27 mouse cellular contexts compared by ENCODE assay signal in genomic region chr5:31758310-31759091, GRCm38 (mm10).
DNase-seq lines count a peak whose midpoint lies in the region; ATAC-seq lines count a peak whose summit lies in the region.
"Had no signal": no experiment of that assay in that cellular context is flagged by ENCODE, and none has a peak within 500 bp of the region (broad histone marks: within the 10 kb centered on the region; RNA-seq: fewer than 3 reads in every experiment).

No protein-coding gene starts in this region.

- no peak overlapping the region for H3K4me2 ChIP-seq in embryonic facial prominence, embryonic 13.5 days
- H3K4me2 ChIP-seq in embryonic facial prominence, embryonic 14.5 days (ENCODE audit: low read depth, low read length), result no peak overlapping the region
- H3K4me2 ChIP-seq: heart, embryonic 15.5 days; hindbrain, embryonic 12.5 days; limb, embryonic 15.5 days; liver, embryonic 13.5 days; midbrain, embryonic 15.5 days; neural tube, embryonic 12.5 days had no signal

- H3K36me3 ChIP-seq in embryonic facial prominence, embryonic 13.5 days, result no peaks in the 10 kb centered on the region
- H3K36me3 ChIP-seq in embryonic facial prominence, embryonic 10.5 days (replicated peaks), result no peaks in the 10 kb centered on the region
- no peaks in the 10 kb centered on the region for H3K36me3 ChIP-seq in embryonic facial prominence, embryonic 14.5 days (ENCODE audit: control insufficient read depth, insufficient read depth, low read length)
- H3K36me3 ChIP-seq: heart, embryonic 15.5 days; hindbrain, embryonic 12.5 days; limb, embryonic 10.5 days; limb, embryonic 15.5 days; liver, embryonic 13.5 days; midbrain, embryonic 10.5 days; midbrain, embryonic 15.5 days; neural tube, embryonic 12.5 days had no signal

- no peak overlapping the region for H3K4me3 ChIP-seq in embryonic facial prominence, embryonic 13.5 days
- no peak overlapping the region for H3K4me3 ChIP-seq in embryonic facial prominence, embryonic 10.5 days
- no peak overlapping the region for H3K4me3 ChIP-seq in embryonic facial prominence, embryonic 14.5 days (ENCODE audit: low read depth, low read length)
- H3K4me3 ChIP-seq: heart, embryonic 10.5 days; heart, embryonic 15.5 days; hindbrain, embryonic 12.5 days; limb, embryonic 10.5 days; limb, embryonic 15.5 days; liver, embryonic 13.5 days; midbrain, embryonic 10.5 days; midbrain, embryonic 15.5 days; neural tube, embryonic 12.5 days had no signal

- H3K9me3 ChIP-seq in embryonic facial prominence, embryonic 13.5 days, result peaks cover 6% of the 10 kb centered on the region; the same call in 1 of the 2 replicates
- no peaks in the 10 kb centered on the region for H3K9me3 ChIP-seq in embryonic facial prominence, embryonic 10.5 days
- no peaks in the 10 kb centered on the region for H3K9me3 ChIP-seq in embryonic facial prominence, embryonic 14.5 days (ENCODE audit: control insufficient read depth, low read length)
- H3K9me3 ChIP-seq: heart, embryonic 10.5 days; heart, embryonic 15.5 days; hindbrain, embryonic 12.5 days; limb, embryonic 10.5 days; limb, embryonic 15.5 days; liver, embryonic 13.5 days; midbrain, embryonic 10.5 days; midbrain, embryonic 15.5 days; neural tube, embryonic 12.5 days had no signal

- no peaks in the 10 kb centered on the region for H3K27me3 ChIP-seq in embryonic facial prominence, embryonic 13.5 days
- H3K27me3 ChIP-seq in embryonic facial prominence, embryonic 10.5 days (replicated peaks; ENCODE audit: low read depth, poor library complexity, severe bottlenecking), result no peaks in the 10 kb centered on the region
- H3K27me3 ChIP-seq in embryonic facial prominence, embryonic 14.5 days (replicated peaks; ENCODE audit: control insufficient read depth, insufficient read depth, low read length), result no peaks in the 10 kb centered on the region
- H3K27me3 ChIP-seq: heart, embryonic 15.5 days; hindbrain, embryonic 12.5 days; limb, embryonic 15.5 days; liver, embryonic 13.5 days; midbrain, embryonic 15.5 days; neural tube, embryonic 12.5 days had no signal

- 0 out of 2 replicates have a peak overlapping the region, but pooled peaks have one; percentile 7 for H3K27ac ChIP-seq in embryonic facial prominence, embryonic 13.5 days
- H3K27ac ChIP-seq in embryonic facial prominence, embryonic 10.5 days (replicated peaks), result no peak overlapping the region
- no peak overlapping the region for H3K27ac ChIP-seq in embryonic facial prominence, embryonic 14.5 days (replicated peaks; ENCODE audit: low read depth, low read length)
- H3K27ac ChIP-seq: heart, embryonic 10.5 days; heart, embryonic 15.5 days; hindbrain, embryonic 12.5 days; kidney, postnatal 0 days; limb, embryonic 10.5 days; limb, embryonic 15.5 days; liver, embryonic 13.5 days; midbrain, embryonic 10.5 days; midbrain, embryonic 15.5 days; neural tube, embryonic 12.5 days had no signal

- no peak for DNase-seq in embryonic facial prominence, embryonic 10.5 days (ENCODE audit: low spot score)
- DNase-seq in MEL-GATA-1-ER (ENCODE audit: extremely low read depth, low read depth), result peak; percentile 90
- DNase-seq in embryonic facial prominence, embryonic 14.5 days (ENCODE audit: low spot score), result peak; percentile 16
- DNase-seq in left cerebral cortex, adult 8-10 months (ENCODE audit: low spot score in 2 of 2), result no peak
- DNase-seq in cerebellum, adult 9-11 months, result no peak
- DNase-seq in thymus, postnatal 14 days, result no peak
- DNase-seq: adrenal gland, postnatal 36 days; cerebellum, adult 8-10 months; forebrain, postnatal 0 days; heart, postnatal 36 days; kidney, adult 8-10 months; layer of hippocampus, postnatal 36 days; liver, embryonic 13.5 days had no signal

- 78% methylated on average over 9 of the region's 9 CpGs for WGBS in embryonic facial prominence, embryonic 13.5 days
- WGBS in embryonic facial prominence, embryonic 10.5 days, result 90% methylated on average over 9 of the region's 9 CpGs
- WGBS in embryonic facial prominence, embryonic 14.5 days, result 72% methylated on average over 9 of the region's 9 CpGs

- H3K4me1 ChIP-seq in embryonic facial prominence, embryonic 13.5 days, result no peaks in the 10 kb centered on the region
- no peaks in the 10 kb centered on the region for H3K4me1 ChIP-seq in embryonic facial prominence, embryonic 10.5 days
- H3K4me1 ChIP-seq in embryonic facial prominence, embryonic 14.5 days (ENCODE audit: control insufficient read depth, insufficient read depth, low read length), result no peaks in the 10 kb centered on the region
- H3K4me1 ChIP-seq: heart, embryonic 10.5 days; heart, embryonic 15.5 days; hindbrain, embryonic 12.5 days; limb, embryonic 10.5 days; limb, embryonic 15.5 days; liver, embryonic 13.5 days; midbrain, embryonic 10.5 days; midbrain, embryonic 15.5 days; neural tube, embryonic 12.5 days had no signal

- no peak for ATAC-seq in embryonic facial prominence, embryonic 13.5 days (ENCODE audit: insufficient number of reproducible peaks, insufficient read depth, low FRiP score, low TSS enrichment, low read depth)
- ATAC-seq in embryonic facial prominence, embryonic 14.5 days (ENCODE audit: low read depth), result no peak
- 0 out of 2 replicates have a peak, but pooled peaks have one; percentile 35 for ATAC-seq in megakaryocyte, adult 5-6 weeks (ENCODE audit: poor library complexity, severe bottlenecking)
- ATAC-seq: CD4-positive, CD25-positive, alpha-beta regulatory T cell, adult 4 months; forebrain, postnatal 0 days; intestine, embryonic 16.5 days; lung, postnatal 0 days; midbrain, embryonic 15.5 days had no signal

- no peak overlapping the region for H3K9ac ChIP-seq in embryonic facial prominence, embryonic 13.5 days
- H3K9ac ChIP-seq in embryonic facial prominence, embryonic 14.5 days (ENCODE audit: low read depth, low read length), result no peak overlapping the region
- H3K9ac ChIP-seq: forebrain, postnatal 0 days; heart, embryonic 15.5 days; hindbrain, embryonic 12.5 days; limb, embryonic 15.5 days; liver, embryonic 13.5 days; midbrain, embryonic 15.5 days; neural tube, embryonic 12.5 days had no signal

Comparison
In these comparisons a context has a peak if more than half of its experiments do, and no peak if none do; other contexts are left out.
1. DNase-seq: peak in MEL-GATA-1-ER (single experiment) and embryonic facial prominence, embryonic 14.5 days (single experiment); none in embryonic facial prominence, embryonic 10.5 days (single experiment), left cerebral cortex, adult 8-10 months (0 of 2), cerebellum, adult 9-11 months (single experiment) and thymus, postnatal 14 days (single experiment).